Mouse (Mus musculus): ENCODE measurements around the gene Lyve1.

Lyve1 gene

DNA sequence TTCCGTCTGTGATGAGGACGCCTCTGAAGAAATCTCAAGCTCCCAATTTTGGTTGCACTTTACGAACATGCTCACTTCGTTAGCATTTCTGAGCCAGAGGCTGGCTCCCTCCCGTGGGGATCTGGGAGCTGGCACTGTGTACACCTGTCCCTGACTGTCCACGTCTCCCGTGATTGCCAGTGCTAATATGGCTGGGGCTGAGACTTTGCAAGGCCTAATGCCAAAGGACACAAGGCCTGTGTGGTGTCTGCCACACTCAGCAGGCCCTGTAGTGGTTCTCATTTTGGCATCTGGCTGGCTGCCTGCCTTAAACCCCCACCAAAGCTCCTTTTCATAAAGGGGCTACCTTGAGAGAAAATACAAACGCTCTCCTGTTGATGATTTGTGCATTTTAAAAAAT lies 52.0 kb downstream of the Lyve1 start:
- CTCF ChIA-PET, result no interaction called here

DNA sequence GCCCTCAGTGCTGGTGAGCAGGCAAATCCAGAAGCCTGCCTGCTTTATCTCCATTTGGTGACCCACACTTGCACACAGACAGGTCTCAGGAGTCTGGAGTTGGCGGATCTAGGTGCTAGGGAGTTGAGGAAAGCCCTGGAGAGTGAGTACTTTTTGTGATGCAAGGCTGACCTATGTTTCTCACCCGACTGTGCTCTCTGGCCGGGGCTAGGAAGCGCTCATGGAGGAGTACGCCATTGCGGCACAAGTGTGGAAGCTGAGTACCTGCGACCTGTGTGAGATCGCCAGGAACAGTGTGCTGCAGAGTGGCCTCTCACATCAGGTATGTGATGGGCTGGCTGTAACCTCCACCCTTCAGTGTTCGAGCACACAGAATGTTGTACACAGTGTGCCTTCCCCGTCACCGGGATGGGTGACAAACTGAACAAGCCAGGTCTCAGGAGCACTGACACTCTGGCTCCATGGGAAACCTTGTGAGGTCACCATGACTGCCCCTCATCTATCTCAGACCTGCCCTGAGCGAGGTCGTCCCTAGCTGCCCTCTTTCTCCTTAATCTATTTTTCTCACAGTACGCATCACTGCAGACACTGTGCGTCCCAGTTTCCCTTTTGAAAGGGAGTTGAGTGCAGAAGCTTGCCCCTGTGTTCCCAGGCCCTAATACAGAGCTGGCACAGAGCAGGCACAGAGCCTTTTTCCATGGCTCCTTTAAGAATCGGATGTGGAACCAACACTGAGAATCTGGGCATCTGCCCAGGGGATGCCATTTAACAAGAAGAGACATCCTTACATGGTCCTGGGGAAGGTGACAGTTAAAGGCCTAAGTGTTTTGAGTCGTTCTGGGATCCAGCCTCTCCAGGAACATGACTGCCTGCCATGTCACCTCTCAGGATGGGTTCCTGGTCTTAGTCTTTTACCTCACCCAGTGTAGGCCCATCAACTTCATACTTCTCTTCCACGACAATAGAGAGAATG lies 53.2 kb downstream of the Lyve1 start:
- CTCF ChIA-PET, result no interaction called here

DNA sequence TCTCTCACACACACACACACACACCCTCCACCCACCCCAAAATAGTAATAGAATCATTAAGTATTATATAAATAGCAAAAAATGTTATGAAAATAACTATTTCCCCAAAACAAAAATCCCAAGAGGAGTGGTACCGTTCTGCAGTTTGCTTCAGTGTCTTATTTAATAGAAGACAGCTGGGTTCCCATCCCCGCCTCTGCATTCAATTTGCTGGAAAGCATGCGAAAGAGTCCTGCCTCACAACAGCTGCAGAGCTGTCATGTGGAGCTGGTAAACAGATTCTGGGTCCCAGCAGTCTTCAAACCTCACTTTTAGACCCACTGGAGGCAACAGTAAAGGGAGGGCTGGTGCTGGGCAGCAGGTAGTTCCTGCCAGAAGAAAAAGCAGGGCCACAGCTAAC lies 54.1 kb downstream of the Lyve1 start:
- CTCF ChIA-PET, result no interaction called here

DNA sequence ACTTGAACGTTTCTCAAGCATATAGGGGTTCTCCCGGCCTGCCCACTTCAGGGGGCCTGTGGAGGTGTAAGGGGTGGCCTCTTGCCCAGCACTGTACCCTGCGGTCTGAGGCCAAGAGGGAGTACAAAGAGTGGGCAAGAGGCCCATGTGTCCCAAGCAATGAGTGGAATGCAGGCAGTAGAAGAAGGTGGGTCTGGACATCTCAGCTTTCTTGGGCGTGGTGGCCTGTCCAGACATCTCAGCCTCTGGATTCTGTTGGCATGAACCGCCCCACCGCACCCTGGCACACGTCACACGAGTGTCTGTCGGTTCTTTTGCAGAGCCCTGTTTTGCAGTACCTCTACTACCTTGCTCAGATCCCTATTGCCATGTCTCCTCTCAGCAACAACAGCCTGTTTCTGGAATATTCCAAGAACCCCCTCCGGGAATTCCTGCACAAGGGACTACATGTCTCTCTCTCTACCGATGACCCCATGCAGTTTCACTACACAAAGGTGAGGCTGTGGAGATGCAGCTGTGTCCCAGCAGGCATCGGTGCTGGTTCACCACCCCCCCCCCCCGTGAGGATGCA lies 55.5 kb downstream of the Lyve1 start:
- CTCF ChIA-PET, result no interaction called here

DNA sequence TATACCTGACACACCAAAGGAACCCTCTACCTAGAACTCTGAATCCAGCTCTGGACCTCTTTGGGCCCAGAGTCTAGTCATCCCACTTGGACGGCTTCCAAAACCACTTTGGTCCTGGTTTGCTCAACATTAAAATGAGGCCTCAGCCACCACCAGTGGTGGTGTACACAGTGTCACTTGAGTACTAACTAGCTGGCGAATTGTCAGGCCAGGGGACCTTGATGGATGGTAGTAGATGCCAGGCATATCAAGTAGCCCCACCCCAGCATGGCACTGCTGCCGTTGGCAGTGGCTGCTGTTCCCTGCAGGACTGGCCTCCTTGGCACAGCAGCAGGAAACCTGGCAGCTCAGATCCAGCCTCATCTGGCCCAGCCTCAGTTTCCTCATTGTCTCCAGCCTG lies 58.8 kb downstream of the Lyve1 start:
- CTCF ChIA-PET, result no interaction called here

DNA sequence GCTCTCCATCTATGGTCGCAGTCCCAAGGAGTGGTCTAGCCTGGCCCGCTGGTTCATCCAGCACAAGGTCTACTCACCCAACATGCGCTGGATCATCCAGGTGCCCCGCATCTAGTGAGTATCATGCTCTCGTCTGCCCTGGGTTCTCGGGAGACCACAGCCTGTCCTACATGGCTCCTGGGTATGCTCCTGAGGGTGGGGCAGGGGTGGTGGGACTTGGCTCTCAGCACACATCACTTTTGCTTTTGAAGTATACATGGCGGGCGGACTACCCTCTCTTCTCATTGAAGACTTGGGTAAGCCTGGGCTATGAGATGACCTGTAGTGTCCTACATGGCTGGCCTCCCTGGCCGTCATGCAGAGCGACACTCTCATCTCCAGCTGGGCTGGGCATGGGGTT lies 59.9 kb downstream of the Lyve1 start:
- CTCF ChIA-PET, result no interaction called here

DNA sequence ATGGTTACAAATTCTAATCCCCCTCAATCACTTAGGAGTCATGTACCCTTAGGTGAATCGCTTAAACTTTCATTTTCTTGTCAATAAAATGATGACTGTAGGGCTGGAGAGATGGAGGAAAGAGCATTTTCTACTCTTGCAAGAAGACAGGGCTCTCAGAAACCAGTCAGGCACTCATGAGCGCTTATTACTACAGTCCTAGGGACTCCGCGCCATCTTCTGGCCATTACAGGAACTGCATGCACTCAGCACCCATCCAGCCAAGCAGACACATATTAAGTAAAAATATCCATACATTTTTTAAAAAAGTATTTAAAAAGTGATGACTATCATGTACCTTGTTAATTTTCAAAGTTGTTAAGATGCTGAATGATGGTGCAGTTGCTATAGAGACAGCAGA lies 62.0 kb downstream of the Lyve1 start:
- CTCF ChIA-PET, result interaction anchor here (0.6 to 2.9 kb wide), 4 partner anchors 12 to 74 kb away, joined by 3 to 15 read pairs (median 4); no protein-coding TSS in a partner anchor
